Mouse (Mus musculus): Measurements from ENCODE around the gene Scyl2. TPM values are rescaled to one million over a fixed set of nuclear protein-coding genes. Genes with fewer than 3 reads are reported as not detected.

Gene Scyl2
- 7.8 and 8.5 TPM in 2 replicates for polyA plus RNA-seq (2016; fragmentation: Nextera tagmentation; extraction: Ambion mirVana)

DNA sequence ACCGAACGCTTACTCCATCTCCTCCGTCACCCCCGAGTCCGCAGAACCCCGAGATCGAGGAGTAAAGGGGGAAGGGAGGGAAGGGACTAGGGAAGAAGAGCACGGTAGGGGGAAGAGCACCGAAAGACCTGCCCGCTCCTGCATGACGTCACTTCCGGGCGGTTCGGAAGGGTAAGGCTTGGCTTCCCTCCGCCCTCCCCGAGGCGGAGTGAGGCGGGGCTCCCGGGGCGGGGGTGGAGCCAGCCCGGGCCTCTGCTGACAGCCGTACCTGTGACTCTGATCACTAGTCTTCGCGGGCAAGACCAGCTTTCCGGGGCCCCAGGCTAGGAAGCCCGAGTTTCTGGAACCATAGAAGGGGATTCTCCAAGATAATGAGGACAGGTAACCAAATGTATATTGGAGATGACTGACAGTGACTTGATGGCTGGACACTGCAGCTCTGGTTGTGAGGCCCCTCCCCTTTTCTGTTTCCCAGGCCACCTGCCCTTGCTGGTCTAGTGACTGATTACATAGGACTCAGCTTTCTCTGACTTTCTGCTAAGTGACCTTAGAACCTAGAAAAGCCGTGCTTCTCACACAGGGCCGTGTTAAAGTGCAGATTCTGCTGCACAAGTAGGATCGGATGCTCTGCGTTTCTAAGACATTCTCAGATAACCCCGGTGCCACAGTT lies at the start of gene Scyl2:
TSS of gene Scyl2 (minus strand) at position 147 of the 670 bp plus-strand sequence.
- Histone ChIP-seq H3K27me3 (ENCODE audit: poor library complexity, severe bottlenecking) (no peaks in the 10 kb centered on the region), H3K9me3 (no peaks in the 10 kb centered on the region), H3K36me3 (replicated peaks) (peaks cover 9% of the 10 kb centered on the region; the same call in 1 of the 2 replicates), H3K4me1 (peaks cover 16% of the 10 kb centered on the region), H3K27ac (peak within 1 kb of the TSS; percentile 93), H3K4me3 (peak within 1 kb of the TSS; percentile 100)
- DNase-seq (ENCODE audit: extremely low spot score, low spot score), result peak; percentile 88
- WGBS, result 7% methylated on average over 31 of the region's 31 CpGs

DNA sequence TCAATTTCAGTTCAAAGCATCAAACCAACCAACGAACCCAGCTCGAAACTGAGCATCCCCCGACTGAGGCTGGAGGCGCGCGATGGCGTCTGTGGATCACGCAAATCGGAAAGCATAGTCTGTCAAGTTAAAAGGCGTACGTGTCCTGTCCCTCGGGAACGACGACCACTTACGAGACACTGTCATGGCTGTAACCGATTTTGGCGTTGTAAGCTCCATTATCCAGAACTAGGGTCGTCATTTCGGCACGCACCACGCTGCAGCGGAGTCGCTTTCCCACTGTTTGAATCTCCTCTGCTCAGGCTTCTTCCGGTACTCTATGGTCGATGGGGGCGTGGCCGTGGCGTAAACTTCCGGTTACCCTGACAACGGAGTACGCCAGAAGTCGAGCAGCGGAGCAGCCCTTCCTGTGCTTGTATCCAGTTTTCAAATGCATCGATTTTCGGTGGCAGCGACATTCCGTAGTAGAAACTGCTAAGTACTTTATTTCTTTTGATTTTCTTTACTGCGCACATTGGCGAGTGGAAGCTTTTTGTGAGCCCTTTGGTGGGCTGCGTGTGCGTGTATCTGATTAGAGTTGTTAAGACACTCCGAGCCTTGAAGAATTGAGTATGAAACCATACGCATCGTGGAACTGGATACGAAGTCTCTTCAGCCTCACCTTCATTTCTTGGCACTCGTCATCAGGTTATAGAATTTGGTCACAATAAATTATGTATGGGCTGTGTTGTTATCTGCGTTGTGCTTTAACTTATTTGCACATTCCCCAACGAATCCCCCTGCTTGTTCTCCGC lies 46.1 kb upstream of the Scyl2 start, which contains the start of gene Actr6:
TSS of gene Actr6 (minus strand) at position 295 of the 794 bp plus-strand sequence.
- H3K36me3 ChIP-seq (replicated peaks), result peaks cover 13% of the 10 kb centered on the region
- H3K4me1 ChIP-seq, result peaks cover 19% of the 10 kb centered on the region
- DNase-seq (ENCODE audit: extremely low spot score, low spot score), result peak; percentile 93
- WGBS, result 2% methylated on average over 49 of the region's 49 CpGs
- no peaks in the 10 kb centered on the region for H3K9me3 ChIP-seq
- H3K27ac ChIP-seq, result peak within 1 kb of the TSS; percentile 75
- H3K4me3 ChIP-seq, result peak within 1 kb of the TSS; percentile 61
- H3K27me3 ChIP-seq (ENCODE audit: poor library complexity, severe bottlenecking), result no peaks in the 10 kb centered on the region

DNA sequence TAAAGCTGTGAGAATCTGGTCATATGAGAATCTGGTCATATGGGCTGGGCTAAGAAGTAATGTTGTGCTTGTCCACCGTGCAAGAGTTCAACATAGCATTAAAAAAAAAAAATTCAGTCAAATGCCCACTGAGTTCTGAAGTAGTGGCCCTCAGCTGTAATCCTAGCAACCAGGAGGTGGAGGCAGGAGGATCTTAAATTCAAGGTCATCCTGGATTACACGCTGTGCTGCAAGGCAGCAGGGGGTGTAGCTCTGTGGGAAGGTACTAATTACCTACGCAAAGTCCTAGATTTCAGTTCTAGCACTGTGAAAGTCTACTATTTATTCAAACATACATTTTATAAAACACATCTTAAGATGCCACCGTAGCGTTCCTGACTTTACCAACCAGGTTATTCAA lies 45.3 kb upstream of the Scyl2 start:
- WGBS, result 19% methylated on average over 5 of the region's 5 CpGs
- Histone ChIP-seq H3K36me3 (replicated peaks) (peaks cover 20% of the 10 kb centered on the region), H3K27me3 (ENCODE audit: poor library complexity, severe bottlenecking) (no peaks in the 10 kb centered on the region), H3K4me3 (peak overlapping the region; percentile 61), H3K27ac (peak overlapping the region; percentile 75), H3K4me1 (peaks cover 19% of the 10 kb centered on the region), H3K9me3 (no peaks in the 10 kb centered on the region)
- no peak for DNase-seq (ENCODE audit: extremely low spot score, low spot score)

DNA sequence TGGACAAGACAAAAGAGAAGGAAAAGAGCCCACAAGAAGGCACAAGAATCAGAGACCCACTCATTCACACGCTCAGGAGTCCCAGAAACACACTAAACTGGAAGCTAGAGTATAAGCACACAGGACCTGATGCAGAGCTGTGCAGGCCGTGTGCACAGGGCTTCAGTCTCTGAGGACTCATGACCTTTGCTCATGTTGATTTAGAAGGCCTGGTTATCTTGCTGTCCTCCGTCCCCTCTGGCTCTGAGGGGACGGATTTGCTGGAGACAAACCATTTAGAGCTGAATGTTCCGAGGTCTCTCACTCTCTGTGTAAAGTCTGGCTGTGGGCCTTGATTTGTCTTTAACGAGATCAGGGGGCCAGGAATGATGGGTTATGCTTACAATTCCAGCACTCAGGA lies 44.3 kb upstream of the Scyl2 start:
- no peaks in the 10 kb centered on the region for H3K27me3 ChIP-seq (ENCODE audit: poor library complexity, severe bottlenecking)
- 90% methylated on average over 6 of the region's 6 CpGs for WGBS
- DNase-seq (ENCODE audit: extremely low spot score, low spot score), result no peak
- H3K4me1 ChIP-seq, result peaks cover 19% of the 10 kb centered on the region
- no peak overlapping the region for H3K27ac ChIP-seq
- peak overlapping the region; percentile 61; the same call in 1 of the 2 replicates for H3K4me3 ChIP-seq
- H3K36me3 ChIP-seq (replicated peaks), result peaks cover 30% of the 10 kb centered on the region
- no peaks in the 10 kb centered on the region for H3K9me3 ChIP-seq

DNA sequence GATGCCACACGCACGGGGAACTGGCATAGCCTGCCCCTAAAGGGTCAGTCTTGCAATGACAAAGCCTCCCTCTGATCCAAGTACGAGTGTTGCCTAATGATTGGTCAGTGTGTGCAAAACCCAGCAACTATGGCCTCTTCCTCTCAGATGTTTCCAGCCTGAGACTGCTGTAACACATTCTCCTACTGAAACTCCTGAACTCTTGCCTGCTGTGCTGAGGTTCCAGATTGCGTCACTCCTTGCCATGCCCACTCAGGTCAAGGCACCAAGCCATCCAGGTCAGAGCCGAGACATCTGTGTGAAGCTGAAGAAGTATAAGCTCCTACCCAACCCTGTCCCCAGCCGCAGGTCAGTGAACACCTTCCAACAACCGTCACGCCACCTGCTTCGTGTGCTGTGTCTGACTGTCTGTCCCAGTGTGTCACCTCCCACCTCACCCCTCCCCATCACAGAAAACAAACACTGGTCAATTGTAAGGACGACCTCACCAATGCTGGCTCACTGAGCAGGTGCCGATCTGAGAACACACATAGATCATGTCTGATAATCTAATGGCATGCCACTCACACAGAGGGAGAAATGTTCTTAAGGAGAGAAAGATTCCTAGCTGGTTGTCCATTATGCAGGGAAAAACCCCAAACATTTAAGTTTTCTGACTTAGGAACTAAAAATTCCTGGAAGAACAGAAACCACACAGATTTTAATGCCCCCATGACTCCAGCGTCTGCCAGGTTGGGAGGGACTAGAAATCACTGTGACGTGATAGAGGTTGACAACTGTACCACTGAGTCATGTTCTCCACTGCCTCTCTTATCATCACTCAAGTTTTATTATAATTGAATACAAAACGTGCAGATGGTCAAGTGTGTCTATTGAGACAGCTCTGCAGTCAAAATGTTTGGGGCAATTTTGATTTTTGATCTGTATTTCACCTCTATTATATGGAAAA lies 36.4 kb upstream of the Scyl2 start:
- DNase-seq (ENCODE audit: extremely low spot score, low spot score), result no peak
- Histone ChIP-seq H3K9me3 (no peaks in the 10 kb centered on the region), H3K36me3 (replicated peaks) (peaks cover 72% of the 10 kb centered on the region), H3K4me1 (no peaks in the 10 kb centered on the region), H3K27me3 (ENCODE audit: poor library complexity, severe bottlenecking) (no peaks in the 10 kb centered on the region), H3K4me3 (no peak overlapping the region), H3K27ac (no peak overlapping the region)
- 92% methylated on average over 14 of the region's 14 CpGs for WGBS

DNA sequence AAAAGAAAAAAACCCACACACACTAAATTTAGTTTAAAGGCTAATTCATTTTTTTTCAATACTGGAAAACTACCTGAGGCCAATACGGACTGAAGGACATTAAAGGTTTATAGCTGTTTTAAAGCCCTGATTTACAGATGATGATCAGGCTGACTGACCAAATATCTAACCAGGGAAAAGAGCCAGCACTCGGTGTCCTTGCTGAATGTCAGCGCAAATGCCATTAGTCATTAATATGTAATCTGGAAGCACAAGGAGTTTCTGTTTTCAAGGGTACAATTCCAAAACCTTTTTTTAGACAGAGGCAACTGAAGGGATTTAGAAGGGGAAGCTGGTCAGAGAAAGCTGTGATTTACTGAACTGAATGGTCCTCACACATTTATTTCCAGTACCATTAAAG lies 34.7 kb upstream of the Scyl2 start:
- peaks cover 66% of the 10 kb centered on the region for H3K36me3 ChIP-seq (replicated peaks)
- 96% methylated on average over 3 of the region's 3 CpGs for WGBS
- no peak for DNase-seq (ENCODE audit: extremely low spot score, low spot score)
- no peak overlapping the region for H3K4me3 ChIP-seq
- no peak overlapping the region for H3K27ac ChIP-seq
- no peaks in the 10 kb centered on the region for H3K9me3 ChIP-seq
- H3K27me3 ChIP-seq (ENCODE audit: poor library complexity, severe bottlenecking), result no peaks in the 10 kb centered on the region
- H3K4me1 ChIP-seq, result no peaks in the 10 kb centered on the region

DNA sequence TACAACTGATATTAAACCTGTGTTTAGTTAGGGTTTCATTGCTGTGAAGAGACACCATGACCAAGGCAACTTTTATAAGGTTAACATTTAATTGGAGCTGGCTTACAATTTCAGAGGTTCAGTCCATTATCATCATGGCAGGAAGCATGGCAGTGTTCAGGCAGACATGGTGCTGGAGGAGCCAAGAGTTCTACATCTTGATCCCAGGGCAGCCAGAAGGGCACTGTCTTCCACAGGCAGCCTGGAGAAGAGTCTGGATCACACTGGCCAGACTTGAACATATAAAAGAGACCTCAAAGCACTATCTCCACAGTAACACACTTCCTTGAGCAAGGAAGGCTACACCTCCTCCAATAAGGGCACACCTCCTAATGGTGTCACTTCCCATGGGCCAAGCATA lies 34.2 kb upstream of the Scyl2 start:
- Histone ChIP-seq H3K9me3 (no peaks in the 10 kb centered on the region), H3K36me3 (replicated peaks) (peaks cover 66% of the 10 kb centered on the region), H3K4me1 (no peaks in the 10 kb centered on the region), H3K4me3 (no peak overlapping the region), H3K27me3 (ENCODE audit: poor library complexity, severe bottlenecking) (no peaks in the 10 kb centered on the region), H3K27ac (no peak overlapping the region)
- no peak for DNase-seq (ENCODE audit: extremely low spot score, low spot score)

DNA sequence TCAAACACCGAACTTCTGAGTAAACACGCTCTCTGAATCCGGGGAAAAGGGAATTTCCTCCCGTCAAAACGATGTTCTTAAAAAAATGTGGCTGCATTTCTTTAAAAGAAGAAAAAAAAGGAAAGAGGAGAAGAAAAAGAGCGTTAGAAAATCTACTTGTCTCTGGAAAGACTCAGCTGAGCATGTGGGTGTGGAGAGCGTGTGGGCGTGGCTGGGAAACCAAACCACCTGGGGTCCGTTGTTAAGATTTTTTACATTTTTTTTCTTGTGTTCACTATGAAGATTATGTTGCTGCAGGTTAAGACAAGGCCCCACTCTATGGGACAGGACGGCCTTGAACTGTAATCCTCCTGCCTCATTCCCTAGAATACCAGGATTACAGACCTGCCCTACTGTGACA lies 28.8 kb upstream of the Scyl2 start:
- no peaks in the 10 kb centered on the region for H3K9me3 ChIP-seq
- H3K27ac ChIP-seq, result no peak overlapping the region
- H3K27me3 ChIP-seq (ENCODE audit: poor library complexity, severe bottlenecking), result no peaks in the 10 kb centered on the region
- DNase-seq (ENCODE audit: extremely low spot score, low spot score), result no peak
- no peaks in the 10 kb centered on the region for H3K4me1 ChIP-seq
- H3K36me3 ChIP-seq (replicated peaks), result peaks cover 71% of the 10 kb centered on the region
- 91% methylated on average over 10 of the region's 10 CpGs for WGBS
- H3K4me3 ChIP-seq, result no peak overlapping the region

DNA sequence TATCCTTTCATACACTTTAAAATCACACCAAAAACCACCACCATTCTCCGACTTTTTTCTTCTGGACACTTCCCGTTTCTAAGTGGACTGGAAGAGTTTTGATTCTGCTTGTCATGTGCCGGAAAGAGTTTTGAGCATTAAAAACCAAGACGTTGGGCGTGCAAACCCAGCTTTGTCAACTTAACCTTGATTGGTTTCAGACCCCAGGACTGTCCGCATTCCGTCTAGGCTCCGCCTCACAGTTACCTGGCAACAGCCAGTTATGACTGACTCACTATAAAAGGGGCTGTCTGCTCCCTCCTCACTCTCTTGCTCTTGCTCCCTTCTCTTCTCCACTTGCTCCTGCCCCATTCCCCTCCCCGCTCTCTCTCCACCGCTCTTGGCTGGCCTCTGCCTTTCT lies 22.6 kb upstream of the Scyl2 start:
- DNase-seq (ENCODE audit: extremely low spot score, low spot score), result no peak
- H3K4me3 ChIP-seq, result no peak overlapping the region
- H3K4me1 ChIP-seq, result peaks cover 6% of the 10 kb centered on the region
- H3K9me3 ChIP-seq, result no peaks in the 10 kb centered on the region
- H3K36me3 ChIP-seq (replicated peaks), result peaks cover 29% of the 10 kb centered on the region
- H3K27ac ChIP-seq, result no peak overlapping the region
- H3K27me3 ChIP-seq (ENCODE audit: poor library complexity, severe bottlenecking), result no peaks in the 10 kb centered on the region
- WGBS, result 39% methylated on average over 10 of the region's 10 CpGs

DNA sequence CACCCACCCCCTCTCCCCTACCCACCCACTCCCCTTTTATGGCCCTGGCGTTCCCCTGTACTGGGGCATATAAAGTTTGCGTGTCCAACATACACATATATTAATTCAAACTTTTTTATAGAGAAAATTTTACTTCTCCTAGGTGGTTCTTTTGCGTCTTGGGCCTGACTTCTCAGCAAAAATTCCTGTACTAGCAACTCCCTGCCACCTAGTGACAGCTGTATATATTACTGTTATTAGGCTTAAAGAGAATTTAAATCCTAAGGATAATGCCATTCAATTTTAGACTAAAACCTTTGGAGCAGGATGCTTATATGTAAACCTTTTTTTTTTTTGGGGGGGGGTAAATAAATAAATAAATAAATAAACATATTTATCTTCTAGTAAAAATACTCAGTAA lies 21.3 kb upstream of the Scyl2 start:
- Histone ChIP-seq H3K36me3 (replicated peaks) (peaks cover 16% of the 10 kb centered on the region), H3K27me3 (ENCODE audit: poor library complexity, severe bottlenecking) (no peaks in the 10 kb centered on the region), H3K4me1 (peaks cover 6% of the 10 kb centered on the region), H3K27ac (no peak overlapping the region), H3K4me3 (no peak overlapping the region), H3K9me3 (no peaks in the 10 kb centered on the region)
- 86% methylated on average over 3 of the region's 3 CpGs for WGBS
- DNase-seq (ENCODE audit: extremely low spot score, low spot score), result no peak

DNA sequence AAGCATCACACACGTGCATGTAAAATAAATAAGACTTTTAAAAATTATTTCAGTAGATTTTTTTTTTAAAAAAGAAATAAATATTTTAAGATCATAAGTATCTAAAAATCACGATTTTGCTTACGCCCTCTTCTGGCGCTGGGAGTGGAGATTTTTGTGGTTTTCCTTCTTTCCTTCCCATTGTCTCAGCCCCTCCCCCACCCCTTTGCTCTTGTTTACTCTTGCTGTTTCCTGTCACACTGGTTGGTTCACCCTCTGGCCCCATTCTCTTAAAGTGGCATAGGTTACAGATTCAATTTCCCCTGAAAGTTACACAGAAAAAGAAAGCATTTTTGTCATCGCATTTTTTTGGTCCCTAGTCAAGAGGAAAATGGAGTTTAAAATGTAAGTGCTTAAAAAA lies 17.0 kb upstream of the Scyl2 start:
- H3K27me3 ChIP-seq (ENCODE audit: poor library complexity, severe bottlenecking), result no peaks in the 10 kb centered on the region
- no peaks in the 10 kb centered on the region for H3K9me3 ChIP-seq
- H3K27ac ChIP-seq, result no peak overlapping the region
- no peak for DNase-seq (ENCODE audit: extremely low spot score, low spot score)
- no peaks in the 10 kb centered on the region for H3K4me1 ChIP-seq
- no peak overlapping the region for H3K4me3 ChIP-seq
- WGBS, result 48% methylated on average over 5 of the region's 5 CpGs
- no peaks in the 10 kb centered on the region for H3K36me3 ChIP-seq (replicated peaks)

DNA sequence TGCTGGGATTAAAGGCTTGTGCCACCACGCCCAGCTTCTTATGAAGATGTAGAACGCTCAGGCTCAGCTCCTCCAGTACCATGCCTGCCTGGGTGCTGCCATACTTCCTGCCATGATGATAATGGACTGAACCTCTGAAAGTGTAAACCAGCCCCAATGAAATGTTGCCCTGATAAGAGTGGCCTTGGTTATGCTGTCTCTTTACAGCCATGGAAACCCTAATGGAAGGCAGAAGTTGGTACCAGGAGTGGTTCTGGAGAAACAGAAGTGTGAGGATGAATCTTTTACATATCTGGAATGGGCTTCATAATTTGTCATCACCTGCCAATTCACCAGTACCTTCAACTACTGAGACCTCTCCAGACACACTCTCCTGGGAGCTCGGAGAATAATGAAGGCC lies 11.9 kb upstream of the Scyl2 start:
- Histone ChIP-seq H3K4me1 (no peaks in the 10 kb centered on the region), H3K9me3 (no peaks in the 10 kb centered on the region), H3K4me3 (no peak overlapping the region), H3K36me3 (replicated peaks) (no peaks in the 10 kb centered on the region), H3K27me3 (ENCODE audit: poor library complexity, severe bottlenecking) (no peaks in the 10 kb centered on the region), H3K27ac (no peak overlapping the region)
- DNase-seq (ENCODE audit: extremely low spot score, low spot score), result no peak
- 88% methylated on average over 3 of the region's 3 CpGs for WGBS
